Mouse (Mus musculus) myocyte (in vitro differentiated cells): ENCODE results near the gene Cntln. TPM values are rescaled to one million over a fixed set of nuclear protein-coding genes. Genes with fewer than 3 reads are reported as not detected.

Experiments
- H3K27me3 ChIP-seq: one replicate; pipeline ENCODE4 v1.6.1; 2011; ENCODE audit not compliant: control insufficient read depth, insufficient read depth, insufficient read length
- H3K36me3 ChIP-seq: one replicate; pipeline ENCODE4 v1.6.1; 2011; ENCODE audit not compliant: control insufficient read depth, insufficient read depth
- H3K4me2 ChIP-seq: one replicate; pipeline ENCODE4 v1.6.1; 2011; ENCODE audit warnings: low read depth, control low read depth
- H3K4me3 ChIP-seq: one replicate; pipeline ENCODE4 v1.5.1; 2011; ENCODE audit warnings: mild to moderate bottlenecking, control low read depth, moderate library complexity
- H3K79me2 ChIP-seq: one replicate; pipeline ENCODE4 v1.6.1; 2011; ENCODE audit not compliant: control insufficient read depth, insufficient read depth
- H3ac ChIP-seq: one replicate; pipeline ENCODE4 v1.6.1; 2011; ENCODE audit not compliant: control insufficient read depth, insufficient read length
- CEBPB ChIP-seq: IDR thresholded peaks from 2 replicates; pipeline ENCODE4 v1.6.1; 2011; ENCODE audit warnings: mild to moderate bottlenecking, moderate library complexity; ENCODE audit not compliant: poor library complexity, insufficient read depth, severe bottlenecking
- E2F4 ChIP-seq: IDR thresholded peaks from one replicate; pipeline ENCODE4 v1.6.1; 2011; ENCODE audit warnings: mild to moderate bottlenecking, control low read depth, moderate library complexity; ENCODE audit not compliant: insufficient read depth
- MAX ChIP-seq: IDR thresholded peaks from one replicate; pipeline ENCODE4 v1.6.1; 2011; ENCODE audit warnings: low read depth, mild to moderate bottlenecking, control low read depth
- MYOD1 ChIP-seq, 3 experiments: IDR thresholded peaks; one replicate each; pipeline ENCODE4 v1.6.1; 2011; ENCODE audit warnings: control low read depth in 2 of 3, low read depth in 2 of 3, mild to moderate bottlenecking in 2 of 3, moderate library complexity in 1 of 3; ENCODE audit not compliant: insufficient read length in 2 of 3, control insufficient read depth in 1 of 3
- MYOG ChIP-seq, 3 experiments: IDR thresholded peaks; one replicate each; pipeline ENCODE4 v1.6.1; 2011; ENCODE audit warnings: control low read depth in 2 of 3, low read depth in 2 of 3, mild to moderate bottlenecking in 2 of 3; ENCODE audit not compliant: insufficient read length in 2 of 3, control insufficient read depth in 1 of 3, insufficient read depth in 1 of 3
- POLR2A ChIP-seq: IDR thresholded peaks from one replicate; pipeline ENCODE4 v1.6.1; 2011; ENCODE audit warnings: low read depth, mild to moderate bottlenecking, control low read depth, moderate library complexity; ENCODE audit not compliant: insufficient read length
- POLR2AphosphoS2 ChIP-seq: IDR thresholded peaks from one replicate; pipeline ENCODE4 v1.6.1; 2011; ENCODE audit warnings: low read depth, control low read depth; ENCODE audit not compliant: insufficient read length
- REST ChIP-seq: IDR thresholded peaks from one replicate; pipeline ENCODE4 v1.6.1; 2011; ENCODE audit warnings: mild to moderate bottlenecking, control low read depth, moderate library complexity; ENCODE audit not compliant: insufficient read depth, insufficient read length
- SRF ChIP-seq: IDR thresholded peaks from one replicate; pipeline ENCODE4 v1.6.1; 2011; ENCODE audit warnings: low read depth; ENCODE audit not compliant: control insufficient read depth, insufficient read length
- TCF12 ChIP-seq: IDR thresholded peaks from one replicate; pipeline ENCODE4 v1.6.1; 2011; ENCODE audit warnings: mild to moderate bottlenecking, control low read depth; ENCODE audit not compliant: poor library complexity, insufficient read depth, severe bottlenecking
- TCF3 ChIP-seq: IDR thresholded peaks from one replicate; pipeline ENCODE4 v1.6.1; 2011; ENCODE audit warnings: low read depth, control low read depth; ENCODE audit not compliant: insufficient read length
- USF1 ChIP-seq: IDR thresholded peaks from one replicate; pipeline ENCODE4 v1.6.1; 2011; ENCODE audit warnings: low read depth, mild to moderate bottlenecking, control low read depth, moderate library complexity
- polyA plus RNA-seq: library from polyadenylated mRNA; unstranded; fragments of >200 nt; fragmentation: generic; extraction: Trizol; gene quantifications from one replicate; pipeline ENCODE4 v1.2.1, GENCODE M21; 2012; ENCODE audit warnings: missing spikeins

Cntln gene
- polyA plus RNA-seq, 1 experiment: 2.7 TPM

GRCm38 (mm10) chr4:85010846-85011245, 126.7 kb downstream of the Cntln start:
- Histone ChIP-seq H3K36me3 (no peaks in the 10 kb centered on the region), H3K4me3 (no peak overlapping the region), H3ac (no peak overlapping the region), H3K79me2 (no peaks in the 10 kb centered on the region), H3K4me2 (no peak overlapping the region), H3K27me3 (no peaks in the 10 kb centered on the region)
- no peak for TF ChIP-seq SRF
- TF ChIP-seq E2F4: no peak
- TF ChIP-seq POLR2AphosphoS2: no peak
- no peak for TF ChIP-seq MYOD1 (IDR thresholded peaks at IDR 0.05; ENCODE audit: control insufficient read depth in 1 of 3, insufficient read length in 2 of 3, low read depth in 2 of 3)
- TF ChIP-seq MYOG (IDR thresholded peaks at IDR 0.05; ENCODE audit: control insufficient read depth in 1 of 3, insufficient read depth in 1 of 3, insufficient read length in 2 of 3, low read depth in 2 of 3): no peak
- TF ChIP-seq POLR2A: no peak
- no peak for TF ChIP-seq USF1
- TF ChIP-seq REST: no peak
- TF ChIP-seq TCF12: no peak
- TF ChIP-seq TCF3: no peak
- TF ChIP-seq MAX: no peak
- no peak for TF ChIP-seq CEBPB

- no peaks in the 10 kb centered on the region for H3K36me3 ChIP-seq
- no peak overlapping the region for H3K4me3 ChIP-seq
- H3K79me2 ChIP-seq: no peaks in the 10 kb centered on the region
- no peak overlapping the region for H3K4me2 ChIP-seq
- H3K27me3 ChIP-seq: no peaks in the 10 kb centered on the region
- no peak for TF ChIP-seq SRF
- no peak for TF ChIP-seq POLR2A
- TF ChIP-seq CEBPB: no peak
- no peak for TF ChIP-seq USF1
- no peak for TF ChIP-seq E2F4
- no peak for TF ChIP-seq MAX
- TF ChIP-seq TCF12: no peak
- TF ChIP-seq POLR2AphosphoS2: no peak
- no peak for TF ChIP-seq TCF3
- no peak for TF ChIP-seq REST
- no peak for TF ChIP-seq MYOG (IDR thresholded peaks at IDR 0.05; ENCODE audit: control insufficient read depth in 1 of 3, insufficient read depth in 1 of 3, insufficient read length in 2 of 3, low read depth in 2 of 3)
- TF ChIP-seq MYOD1 (IDR thresholded peaks at IDR 0.05; ENCODE audit: control insufficient read depth in 1 of 3, insufficient read length in 2 of 3, low read depth in 2 of 3): no peak
- no peak overlapping the region for H3ac ChIP-seq
Measured at GRCm38 (mm10) chr4:85045748-85046147, 161.6 kb downstream of the Cntln start.

- TF ChIP-seq MYOG (IDR thresholded peaks at IDR 0.05; ENCODE audit: control insufficient read depth in 1 of 3, insufficient read depth in 1 of 3, insufficient read length in 2 of 3, low read depth in 2 of 3) (no peak), POLR2AphosphoS2 (no peak), MYOD1 (IDR thresholded peaks at IDR 0.05; ENCODE audit: control insufficient read depth in 1 of 3, insufficient read length in 2 of 3, low read depth in 2 of 3) (no peak), MAX (no peak), E2F4 (no peak), CEBPB (no peak), TCF3 (no peak), POLR2A (no peak), REST (no peak), SRF (no peak), TCF12 (no peak)
- Histone ChIP-seq H3ac (no peak overlapping the region), H3K36me3 (no peaks in the 10 kb centered on the region), H3K27me3 (no peaks in the 10 kb centered on the region), H3K4me2 (no peak overlapping the region), H3K4me3 (no peak overlapping the region), H3K79me2 (no peaks in the 10 kb centered on the region)
Measured at GRCm38 (mm10) chr4:85049933-85050553, 165.9 kb downstream of the Cntln start.

GRCm38 (mm10) chr4:85054616-85055015, 170.5 kb downstream of the Cntln start:
- H3K4me3 ChIP-seq: no peak overlapping the region
- H3K36me3 ChIP-seq: no peaks in the 10 kb centered on the region
- TF ChIP-seq MAX: no peak
- no peak for TF ChIP-seq USF1
- no peak for TF ChIP-seq POLR2AphosphoS2
- TF ChIP-seq SRF: no peak
- no peaks in the 10 kb centered on the region for H3K79me2 ChIP-seq
- no peak overlapping the region for H3K4me2 ChIP-seq
- H3K27me3 ChIP-seq: no peaks in the 10 kb centered on the region
- no peak overlapping the region for H3ac ChIP-seq

DNA sequence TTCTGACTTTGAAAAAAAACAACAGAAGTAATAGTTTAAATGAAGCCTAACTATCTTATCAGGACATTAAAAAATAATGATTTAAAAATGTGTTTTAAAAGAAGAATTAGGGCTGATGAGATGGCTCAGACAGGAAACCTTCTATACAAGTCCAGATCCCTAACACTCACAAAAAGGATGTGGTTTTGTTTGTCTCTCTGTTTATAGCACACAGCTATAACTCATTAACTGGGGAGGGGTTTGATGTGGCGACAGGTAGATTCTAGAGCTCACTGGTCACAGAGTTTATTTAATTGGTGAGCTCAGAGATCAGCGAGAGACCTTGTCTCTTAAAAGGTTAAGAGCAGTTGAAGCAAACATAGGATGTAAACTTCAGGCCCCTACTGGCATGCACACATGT, 175.5 kb downstream of the Cntln start:
- Histone ChIP-seq H3K4me2 (no peak overlapping the region), H3K27me3 (no peaks in the 10 kb centered on the region), H3K36me3 (no peaks in the 10 kb centered on the region), H3K4me3 (no peak overlapping the region), H3ac (no peak overlapping the region), H3K79me2 (no peaks in the 10 kb centered on the region)
- TF ChIP-seq USF1 (no peak), MYOG (IDR thresholded peaks at IDR 0.05; ENCODE audit: control insufficient read depth in 1 of 3, insufficient read depth in 1 of 3, insufficient read length in 2 of 3, low read depth in 2 of 3) (no peak), SRF (no peak)
